Mouse (Mus musculus): ENCODE results near the gene Gm21188. TPM values are rescaled to one million over a fixed set of nuclear protein-coding genes. Genes with fewer than 3 reads are reported as not detected.

Gm21188 gene
- polyA plus RNA-seq, 1 experiment, result 0.04 TPM

Other genes with a start within 250 kb of the Gm21188 start
- gene AF067063, start 222.0 kb downstream of the Gm21188 start, polyA plus RNA-seq (2012; rRNA removed), result 0.28 TPM in 1 of 2 replicates, not detected in the other
- not detected in 2 replicates for gene D13Ertd608e, start 216.2 kb downstream of the Gm21188 start, polyA plus RNA-seq (2012; rRNA removed)
- gene Tcstv1, start 157.4 kb downstream of the Gm21188 start, polyA plus RNA-seq (2012; rRNA removed), result not detected in 2 replicates
- gene Gm21761, start 122.9 kb downstream of the Gm21188 start, polyA plus RNA-seq (2012; rRNA removed), result not detected in 2 replicates
- not detected in 2 replicates for gene B020031M17Rik, start 101.4 kb downstream of the Gm21188 start, polyA plus RNA-seq (2012; rRNA removed)
- not detected in 2 replicates for gene Gm36079, start 25.2 kb downstream of the Gm21188 start, polyA plus RNA-seq (2012; rRNA removed)
- gene Gm20767, start 88.1 kb upstream of the Gm21188 start, polyA plus RNA-seq (2012; rRNA removed), result not detected in 2 replicates
- not detected in 2 replicates for gene Gm21818, start 120.2 kb upstream of the Gm21188 start, polyA plus RNA-seq (2012; rRNA removed)
- gene Gm21762, start 163.8 kb upstream of the Gm21188 start, polyA plus RNA-seq (2012; rRNA removed), result 0.22 TPM in 1 of 2 replicates, not detected in the other
- gene Gm21731, start 186.9 kb upstream of the Gm21188 start, polyA plus RNA-seq (2012; rRNA removed), result not detected in 2 replicates
- gene AF067061, start 210.9 kb upstream of the Gm21188 start, polyA plus RNA-seq (2012; rRNA removed), result not detected in 2 replicates
- gene BC147527, start 248.2 kb upstream of the Gm21188 start, polyA plus RNA-seq (2012; rRNA removed), result 0.10 TPM in 1 of 2 replicates, not detected in the other

All from testis, adult 2 months (tissue).